In genomic region chr19:18712153-18712865, GRCm38 (mm10) we compare ENCODE assay signal across 8 mouse cellular contexts. TPM values are rescaled to one million over a fixed set of nuclear protein-coding genes. Genes with fewer than 3 reads are reported as not detected.
DNase-seq lines count a peak whose midpoint lies in the region; ATAC-seq and TF ChIP-seq lines count a peak whose summit lies in the region.

No protein-coding gene starts in this region.

- ATAC-seq in stomach, embryonic 16.5 days (ENCODE audit: insufficient read depth, low FRiP score), result no peak

- no peak for TF ChIP-seq POLR2A in liver, adult 2 months (IDR thresholded peaks at IDR 0.05; ENCODE audit: extremely low read depth, insufficient read depth, low read length)

- peak overlapping the region; percentile 81 for H3K9ac ChIP-seq in liver, adult 2 months (ENCODE audit: low read depth, low read length)
- peak overlapping the region; percentile 88 for H3K9ac ChIP-seq in stomach, embryonic 16.5 days (ENCODE audit: low read length)

- 26% methylated on average over 16 of the region's 16 CpGs for WGBS in liver, adult 2 months
- 49% methylated on average over 16 of the region's 16 CpGs for WGBS in stomach, embryonic 16.5 days

- H3K79me2 ChIP-seq in liver, adult 2 months (ENCODE audit: control insufficient read depth, insufficient read depth, low read length), result peaks cover 6% of the 10 kb centered on the region; the same call in 1 of the 2 replicates

- H3K36me3 ChIP-seq in liver, adult 2 months (ENCODE audit: control insufficient read depth, insufficient read depth, low read length), result no peaks in the 10 kb centered on the region
- H3K36me3 ChIP-seq in stomach, embryonic 16.5 days (ENCODE audit: control insufficient read depth, insufficient read depth, low read length), result no peaks in the 10 kb centered on the region

- no peak for TF ChIP-seq CTCF in liver, adult 2 months (IDR thresholded peaks at IDR 0.05; ENCODE audit: low read depth, low read length)

- H3K27ac ChIP-seq in liver, adult 2 months (replicated peaks; ENCODE audit: insufficient read depth, low read depth, low read length), result peak overlapping the region; percentile 92
- peak overlapping the region; percentile 99 for H3K27ac ChIP-seq in stomach, embryonic 16.5 days (ENCODE audit: low read length)

- peak overlapping the region; percentile 83 for H3K4me3 ChIP-seq in liver, adult 2 months (ENCODE audit: insufficient read depth, low read depth, low read length)
- peak overlapping the region; percentile 95 for H3K4me3 ChIP-seq in stomach, embryonic 16.5 days (replicated peaks; ENCODE audit: low read length)

- DNase-seq in cerebellum, adult 9-11 months, result peak; percentile 14
- no peak for DNase-seq in cerebellum, postnatal 14 days
- DNase-seq in thymus, postnatal 25 days, result peak; percentile 6
- no peak for DNase-seq in thymus, postnatal 10 days (ENCODE audit: low spot score in 2 of 2)
- no peak for DNase-seq in liver, adult 2 months (ENCODE audit: extremely low read depth, low read depth, low spot score)
- DNase-seq in adrenal gland, adult 2 months, result no peak
- no peak for DNase-seq in adrenal gland, postnatal 14 days

- H3K27me3 ChIP-seq in liver, adult 2 months (ENCODE audit: control insufficient read depth, insufficient read depth, low read length), result no peaks in the 10 kb centered on the region
- H3K27me3 ChIP-seq in stomach, embryonic 16.5 days (ENCODE audit: control insufficient read depth, insufficient read depth, low read length), result no peaks in the 10 kb centered on the region

- H3K4me1 ChIP-seq in liver, adult 2 months (ENCODE audit: control insufficient read depth, insufficient read depth, low read length), result no peaks in the 10 kb centered on the region
- H3K4me1 ChIP-seq in stomach, embryonic 16.5 days (ENCODE audit: control insufficient read depth, insufficient read depth, low read length), result peaks cover 12% of the 10 kb centered on the region

- peak overlapping the region; percentile 56 for H3K4me2 ChIP-seq in stomach, embryonic 16.5 days (ENCODE audit: low read depth, low read length)

- no peaks in the 10 kb centered on the region for H3K9me3 ChIP-seq in stomach, embryonic 16.5 days (replicated peaks; ENCODE audit: control insufficient read depth, low read length)

RNA-seq across cellular contexts. Expression of gene D030056L22Rik, which starts 0.7 kb away (rescaled TPM):
- total RNA-seq in liver, adult 2 months (2014; rRNA removed), result 7.1 and 9.5 TPM in 2 replicates
- 5.0 and 5.7 TPM in 2 replicates for polyA plus RNA-seq in liver, adult 2 months (2012; rRNA removed)
- polyA plus RNA-seq in stomach, embryonic 16.5 days (2015; fragmentation: Nextera tagmentation; extraction: Ambion mirVana), result 16.4 and 17.8 TPM in 2 replicates
- 10 to 100 TPM; 11.5 to 13.2 TPM for total RNA-seq in adrenal gland, adult 2 months (2021)
- 44.4 and 47.1 TPM in 2 replicates for polyA plus RNA-seq in adrenal gland, adult 2 months (2012; rRNA removed)
- total RNA-seq in adrenal gland, postnatal 14 days (2021), result 11.0 and 13.9 TPM in 2 replicates

RNA-seq across cellular contexts. Expression of gene Trpm6, which starts 37.5 kb away (rescaled TPM):
- 0.27 and 0.83 TPM in 2 replicates for total RNA-seq in liver, adult 2 months (2014; rRNA removed)
- 0.09 TPM in 2 replicates for polyA plus RNA-seq in liver, adult 2 months (2012; rRNA removed)
- polyA plus RNA-seq in stomach, embryonic 16.5 days (2015; fragmentation: Nextera tagmentation; extraction: Ambion mirVana), result 0.12 and 0.21 TPM in 2 replicates
- total RNA-seq in adrenal gland, adult 2 months (2021), result under 1 TPM in 1 of 2 experiments, not detected in 1; 0.14 TPM
- 0.01 TPM in 1 of 2 replicates, not detected in the other for polyA plus RNA-seq in adrenal gland, adult 2 months (2012; rRNA removed)
- 0.19 and 0.30 TPM in 2 replicates for total RNA-seq in adrenal gland, postnatal 14 days (2021)

RNA-seq across cellular contexts. Expression of gene Carnmt1, which starts 41.7 kb away (rescaled TPM):
- 10.9 and 11.9 TPM in 2 replicates for total RNA-seq in liver, adult 2 months (2014; rRNA removed)
- 4.7 and 5.4 TPM in 2 replicates for polyA plus RNA-seq in liver, adult 2 months (2012; rRNA removed)
- polyA plus RNA-seq in stomach, embryonic 16.5 days (2015; fragmentation: Nextera tagmentation; extraction: Ambion mirVana), result 15.4 and 16.6 TPM in 2 replicates
- 10 to 100 TPM; 23.7 to 24.7 TPM for total RNA-seq in adrenal gland, adult 2 months (2021)
- 10.4 and 12.5 TPM in 2 replicates for polyA plus RNA-seq in adrenal gland, adult 2 months (2012; rRNA removed)
- 23.5 and 27.8 TPM in 2 replicates for total RNA-seq in adrenal gland, postnatal 14 days (2021)

Comparison
In these comparisons a context has a peak if more than half of its experiments do, and no peak if none do; other contexts are left out.
1. DNase-seq: peak in cerebellum, adult 9-11 months (single experiment) and thymus, postnatal 25 days (single experiment); none in cerebellum, postnatal 14 days (0 of 2), thymus, postnatal 10 days (0 of 2), liver, adult 2 months (single experiment), adrenal gland, adult 2 months (single experiment) and adrenal gland, postnatal 14 days (single experiment).